Mouse (Mus musculus) stomach, embryonic 15.5 days (tissue): ENCODE measurements around the gene Sult5a1. TPM values are rescaled to one million over a fixed set of nuclear protein-coding genes. Genes with fewer than 3 reads are reported as not detected.
A peak's percentile ranks its signal among the peaks of the same experiment; 100 is the strongest.
"Not testable (repeated sequence)": the region's sequence is repeated elsewhere in the genome, so short reads cannot be mapped to it uniquely, and the experiment has no call there.

Experiments used
- ATAC-seq: fragments of 200-750 bp; cut with Nextera tagmentation; 2 replicates; pipeline ENCODE4 v1.8.0; 2017; ENCODE audit warnings: low read depth, moderate number of reproducible peaks, moderate TSS enrichment; ENCODE audit not compliant: insufficient read depth, low FRiP score
- H3K27ac ChIP-seq: fragments of 300-500 bp; sonication (generic); 2 replicates; pipeline ENCODE4 v1.5.1; 2015; ENCODE audit warnings: mild to moderate bottlenecking, inconsistent platforms
- H3K27me3 ChIP-seq: fragments of 300-500 bp; sonication (generic); replicated peaks from 2 replicates; pipeline ENCODE4 v1.6.1; 2015; ENCODE audit warnings: inconsistent platforms
- H3K36me3 ChIP-seq: fragments of 300-500 bp; sonication (generic); 2 replicates; pipeline ENCODE4 v1.6.1; 2015; ENCODE audit warnings: inconsistent platforms
- H3K4me1 ChIP-seq: fragments of 300-500 bp; sonication (generic); 2 replicates; pipeline ENCODE4 v1.6.1; 2015; ENCODE audit warnings: inconsistent platforms
- H3K4me2 ChIP-seq: fragments of 300-500 bp; sonication (generic); 2 replicates; pipeline ENCODE4 v1.6.1; 2015; ENCODE audit warnings: mild to moderate bottlenecking, inconsistent platforms
- H3K4me3 ChIP-seq: fragments of 300-500 bp; sonication (generic); replicated peaks from 2 replicates; pipeline ENCODE4 v1.5.1; 2015; ENCODE audit warnings: inconsistent platforms
- H3K9ac ChIP-seq: fragments of 300-500 bp; sonication (generic); 2 replicates; pipeline ENCODE4 v1.6.1; 2015; ENCODE audit warnings: inconsistent platforms
- H3K9me3 ChIP-seq: fragments of 300-500 bp; sonication (generic); 2 replicates; pipeline ENCODE4 v1.6.1; 2016; ENCODE audit warnings: inconsistent platforms
- WGBS: fragments of 180-500 bp; shearing (Covaris S2); methylation state at CpG from one replicate; pipeline ENCODE4 v1.1.7; 2015; 5-methylcytosine and 5-hydroxymethylcytosine counted together
- polyA plus RNA-seq: library from polyadenylated mRNA; unstranded; fragments of >200 nt; fragmentation: Nextera tagmentation; extraction: Ambion mirVana; gene quantifications from 2 replicates; pipeline ENCODE4 v1.2.1, GENCODE M21; 2015

Gene Sult5a1
- polyA plus RNA-seq: 14.2 and 15.6 TPM in 2 replicates

DNA sequence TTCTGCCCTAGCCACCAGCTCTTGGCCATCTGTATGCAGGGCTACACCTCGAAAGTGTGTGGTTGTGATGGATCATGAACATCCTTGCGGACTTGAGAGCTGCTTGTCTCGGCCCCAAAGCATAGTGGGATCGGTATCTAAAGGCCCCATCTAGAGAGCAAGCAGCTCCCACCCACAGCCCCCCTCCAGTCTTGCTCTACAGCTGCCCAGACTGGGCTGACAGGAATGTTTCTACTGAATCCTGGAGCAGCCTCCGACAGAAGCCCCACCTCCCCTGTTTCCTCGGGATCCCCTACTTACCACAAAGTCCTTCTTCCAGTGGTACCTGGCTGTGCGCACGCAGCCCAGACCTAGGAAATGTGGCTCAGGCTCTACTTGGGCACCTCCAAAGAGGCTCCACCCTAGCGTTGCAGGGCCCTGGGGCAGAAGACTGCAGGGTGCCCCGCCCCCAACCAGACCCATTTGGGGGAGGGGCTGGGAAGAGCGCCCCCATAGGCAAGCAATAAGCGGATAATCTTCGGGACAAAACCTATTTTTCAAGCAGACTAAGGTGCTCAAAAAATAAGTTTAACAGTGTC, at the start of gene Sult5a1:
Gene Sult5a1, minus strand, starts transcription at position 428 of the 578 bp plus-strand sequence.
- peak within 1 kb of the TSS; percentile 50 for H3K4me2 ChIP-seq
- WGBS: 23% methylated on average over 13 of the region's 13 CpGs
- H3K27ac ChIP-seq: no peak within 1 kb of the TSS
- peak within 1 kb of the TSS; percentile 30 for H3K4me3 ChIP-seq
- H3K4me1 ChIP-seq: peaks cover 15% of the 10 kb centered on the region; the same call in 1 of the 2 replicates
- peak; percentile 37; the same call in 1 of the 2 replicates for ATAC-seq
- no peaks in the 10 kb centered on the region for H3K9me3 ChIP-seq
- no peaks in the 10 kb centered on the region for H3K36me3 ChIP-seq
- no peaks in the 10 kb centered on the region for H3K27me3 ChIP-seq
- H3K9ac ChIP-seq: no peak within 1 kb of the TSS

DNA sequence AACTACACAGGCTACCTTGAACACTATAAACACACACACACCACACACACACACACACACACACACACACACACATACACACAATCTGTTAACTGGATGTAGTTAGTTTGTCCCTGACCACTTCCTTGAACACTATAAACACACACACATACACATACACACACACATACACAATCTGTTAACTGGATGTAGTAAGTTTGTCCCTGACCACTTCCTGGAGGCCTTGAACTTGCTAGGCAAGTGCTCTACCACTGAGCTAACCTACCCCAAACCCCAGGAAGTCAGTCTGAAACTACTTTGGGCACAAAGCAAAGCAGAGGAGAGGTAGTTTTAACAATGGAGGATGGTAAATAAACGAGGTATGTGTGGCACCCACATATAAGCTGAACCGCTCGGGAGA, 45.5 kb upstream of the Sult5a1 start:
- Histone ChIP-seq H3K27ac (no peak overlapping the region), H3K27me3 (no peaks in the 10 kb centered on the region), H3K4me1 (no peaks in the 10 kb centered on the region), H3K4me3 (no peak overlapping the region), H3K36me3 (peaks cover 30% of the 10 kb centered on the region), H3K9me3 (no peaks in the 10 kb centered on the region), H3K9ac (no peak overlapping the region), H3K4me2 (no peak overlapping the region)
- 78% methylated on average over 3 of the region's 3 CpGs for WGBS
- ATAC-seq: no peak

DNA sequence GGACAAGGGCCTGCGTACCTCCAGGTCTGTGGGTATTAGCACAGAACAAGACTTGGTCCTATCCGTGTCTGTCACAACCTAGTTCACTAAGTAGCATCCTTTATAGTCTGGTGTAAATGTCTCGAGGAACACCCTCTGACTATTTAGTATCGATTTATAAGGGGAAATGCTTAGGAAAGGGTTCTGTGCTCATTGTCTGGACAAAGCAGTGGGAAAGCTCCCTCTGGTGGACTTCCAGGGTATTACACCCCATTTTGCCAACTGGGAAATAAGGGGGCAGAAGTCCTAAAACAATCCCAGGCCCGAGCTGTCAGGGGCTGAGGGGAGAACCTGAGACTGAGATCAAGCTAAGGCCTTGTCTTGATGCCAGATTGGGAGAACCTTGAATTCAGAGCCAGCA, 44.2 kb upstream of the Sult5a1 start:
- no peaks in the 10 kb centered on the region for H3K27me3 ChIP-seq
- H3K27ac ChIP-seq: no peak overlapping the region
- ATAC-seq: no peak
- WGBS: 25% methylated on average over 5 of the region's 5 CpGs
- no peak overlapping the region for H3K4me3 ChIP-seq
- no peaks in the 10 kb centered on the region for H3K9me3 ChIP-seq
- peaks cover 18% of the 10 kb centered on the region for H3K36me3 ChIP-seq
- no peaks in the 10 kb centered on the region for H3K4me1 ChIP-seq
- no peak overlapping the region for H3K4me2 ChIP-seq
- H3K9ac ChIP-seq: no peak overlapping the region

DNA sequence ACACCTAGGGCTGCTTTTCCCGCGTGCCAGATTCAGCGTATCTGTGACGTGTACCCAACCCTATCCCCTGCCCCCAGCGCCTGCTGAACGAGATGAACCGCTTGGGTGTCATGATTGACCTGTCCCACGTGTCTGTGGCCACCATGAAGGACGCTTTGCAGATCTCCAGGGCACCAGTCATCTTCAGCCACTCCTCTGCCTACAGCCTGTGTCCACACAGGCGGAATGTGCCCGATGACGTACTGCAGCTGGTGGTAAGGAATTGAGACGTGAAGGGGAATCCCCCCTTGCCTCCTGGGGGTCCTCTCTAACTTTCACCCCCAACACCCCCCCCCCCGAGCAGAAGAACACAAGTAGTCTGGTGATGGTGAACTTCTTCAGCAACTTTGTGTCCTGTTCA, 41.7 kb upstream of the Sult5a1 start:
- Histone ChIP-seq H3K4me1 (no peaks in the 10 kb centered on the region), H3K27ac (no peak overlapping the region), H3K27me3 (no peaks in the 10 kb centered on the region), H3K4me3 (no peak overlapping the region), H3K4me2 (no peak overlapping the region), H3K9me3 (no peaks in the 10 kb centered on the region), H3K36me3 (no peaks in the 10 kb centered on the region), H3K9ac (no peak overlapping the region)
- no peak for ATAC-seq
- 55% methylated on average over 14 of the region's 14 CpGs for WGBS

DNA sequence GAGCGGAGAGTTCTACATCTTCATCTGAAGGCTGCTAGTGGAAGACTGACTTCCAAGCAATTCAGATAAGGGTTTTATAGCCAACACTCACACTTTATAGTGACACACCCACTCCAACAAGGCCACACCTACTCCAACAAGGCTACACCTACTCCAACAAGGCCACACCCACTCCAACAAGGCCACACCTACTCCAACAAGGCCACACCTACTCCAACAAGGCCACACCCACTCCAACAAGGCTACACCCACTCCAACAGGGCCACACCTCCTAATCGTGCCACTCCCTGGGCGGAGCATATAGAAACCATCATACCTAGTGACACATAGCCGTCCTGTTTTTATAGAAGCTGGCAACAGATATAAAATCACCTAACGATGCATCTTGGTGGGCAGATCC, 38.9 kb upstream of the Sult5a1 start:
- not testable (repeated sequence) for H3K27ac ChIP-seq, ATAC-seq, H3K9ac ChIP-seq, H3K4me2 ChIP-seq, H3K4me3 ChIP-seq, H3K9me3 ChIP-seq, H3K4me1 ChIP-seq, H3K27me3 ChIP-seq, H3K36me3 ChIP-seq
- WGBS: 74% methylated on average over 5 of the region's 5 CpGs

DNA sequence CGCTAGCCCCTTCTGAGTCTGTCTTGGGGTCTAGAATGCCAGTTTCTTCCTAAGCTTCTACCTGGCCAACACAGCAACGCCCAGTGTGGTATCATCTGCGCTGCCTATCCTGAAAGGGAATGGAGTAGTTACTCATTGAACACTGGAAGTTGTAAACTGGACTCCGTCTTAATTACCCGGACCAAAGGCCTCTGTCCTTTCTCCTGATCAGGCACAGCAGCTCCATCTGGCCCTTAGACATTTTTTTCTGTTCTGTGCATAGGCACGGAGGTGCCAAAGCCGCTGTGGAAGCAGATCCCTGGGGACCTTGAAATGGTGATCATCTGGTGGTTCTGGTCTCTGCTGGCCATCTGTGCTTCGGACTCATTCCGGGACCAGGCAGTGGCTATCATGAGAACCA, 35.7 kb upstream of the Sult5a1 start:
- Histone ChIP-seq H3K9ac (no peak overlapping the region), H3K4me2 (no peak overlapping the region), H3K4me1 (peaks cover 13% of the 10 kb centered on the region; the same call in 1 of the 2 replicates), H3K27ac (no peak overlapping the region), H3K27me3 (no peaks in the 10 kb centered on the region), H3K4me3 (no peak overlapping the region), H3K36me3 (no peaks in the 10 kb centered on the region), H3K9me3 (no peaks in the 10 kb centered on the region)
- WGBS: 90% methylated on average over 9 of the region's 9 CpGs
- ATAC-seq: no peak

DNA sequence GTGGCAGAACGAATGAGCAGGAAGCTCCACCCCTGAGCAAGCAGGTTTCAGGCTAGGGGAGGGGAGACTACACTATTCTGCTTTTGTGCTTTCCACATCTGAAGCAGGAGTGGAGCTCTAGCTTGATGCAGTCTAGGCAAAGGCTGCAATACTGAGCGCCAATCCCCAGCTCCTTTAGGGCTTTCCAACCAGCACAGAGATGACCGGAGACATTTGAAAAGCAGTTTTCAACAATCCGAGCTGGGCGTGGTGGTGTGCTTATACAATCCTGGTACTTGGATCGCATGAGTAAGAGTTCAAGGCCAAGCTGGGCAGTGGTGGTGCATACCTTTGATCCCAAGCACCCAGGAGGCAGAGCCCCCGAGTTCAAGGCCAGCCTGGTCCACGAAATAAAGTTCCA, 33.8 kb upstream of the Sult5a1 start:
- Histone ChIP-seq H3K9me3 (no peaks in the 10 kb centered on the region), H3K27ac (no peak overlapping the region), H3K4me1 (peaks cover 13% of the 10 kb centered on the region; the same call in 1 of the 2 replicates), H3K27me3 (no peaks in the 10 kb centered on the region), H3K9ac (no peak overlapping the region), H3K36me3 (no peaks in the 10 kb centered on the region), H3K4me3 (no peak overlapping the region), H3K4me2 (no peak overlapping the region)
- ATAC-seq: no peak
- WGBS: 46% methylated on average over 8 of the region's 8 CpGs

DNA sequence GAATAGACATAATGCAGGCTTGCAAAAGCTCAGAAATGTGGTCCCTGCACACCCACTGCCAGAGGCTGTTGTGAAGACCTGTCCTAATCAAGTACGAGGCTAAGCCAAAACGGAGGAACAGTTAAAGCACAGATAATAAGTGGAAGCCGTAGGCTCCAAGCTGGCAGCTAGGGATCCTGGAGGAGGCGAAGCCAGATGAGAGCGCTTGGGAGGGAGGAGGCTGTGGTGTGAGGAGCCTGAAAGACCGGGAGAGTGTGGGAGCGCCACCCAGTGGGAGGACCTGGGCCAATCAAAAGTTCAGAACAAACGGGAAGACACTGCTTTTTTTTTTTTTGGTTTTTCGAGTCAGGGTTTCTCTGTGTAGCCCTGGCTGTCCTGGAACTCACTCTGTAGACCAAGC, 32.6 kb upstream of the Sult5a1 start:
- H3K36me3 ChIP-seq: no peaks in the 10 kb centered on the region
- H3K4me2 ChIP-seq: peak overlapping the region; percentile 17
- H3K27me3 ChIP-seq: no peaks in the 10 kb centered on the region
- no peak overlapping the region for H3K27ac ChIP-seq
- no peak overlapping the region for H3K9ac ChIP-seq
- peaks cover 15% of the 10 kb centered on the region; the same call in 1 of the 2 replicates for H3K4me1 ChIP-seq
- WGBS: 3% methylated on average over 9 of the region's 9 CpGs
- H3K4me3 ChIP-seq: no peak overlapping the region
- no peaks in the 10 kb centered on the region for H3K9me3 ChIP-seq
- peak; percentile 50; the same call in 1 of the 2 replicates for ATAC-seq

DNA sequence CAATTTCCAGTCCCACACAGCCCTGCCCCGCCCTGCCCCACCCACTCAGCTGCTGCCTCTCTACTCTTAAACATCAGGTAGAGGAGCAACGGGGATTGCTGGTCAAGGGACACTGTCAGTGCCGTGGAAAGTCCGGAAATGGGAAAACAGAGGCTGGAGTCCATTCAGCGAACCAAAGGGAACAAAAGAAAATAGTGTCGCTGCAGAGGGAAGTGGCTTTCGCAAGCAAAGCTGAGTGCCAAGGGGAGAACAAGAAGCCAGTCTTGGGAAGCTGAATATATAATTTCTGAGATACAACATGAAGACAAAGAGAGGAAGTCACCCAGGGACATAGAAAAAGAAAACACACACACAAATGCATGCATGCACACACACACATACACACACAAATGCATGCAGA, 30.7 kb upstream of the Sult5a1 start:
- no peak for ATAC-seq
- Histone ChIP-seq H3K27ac (no peak overlapping the region), H3K36me3 (no peaks in the 10 kb centered on the region), H3K4me1 (peaks cover 19% of the 10 kb centered on the region; the same call in 1 of the 2 replicates), H3K27me3 (no peaks in the 10 kb centered on the region), H3K9ac (no peak overlapping the region), H3K9me3 (no peaks in the 10 kb centered on the region), H3K4me3 (no peak overlapping the region), H3K4me2 (no peak overlapping the region)
- WGBS: 64% methylated on average over 7 of the region's 7 CpGs

DNA sequence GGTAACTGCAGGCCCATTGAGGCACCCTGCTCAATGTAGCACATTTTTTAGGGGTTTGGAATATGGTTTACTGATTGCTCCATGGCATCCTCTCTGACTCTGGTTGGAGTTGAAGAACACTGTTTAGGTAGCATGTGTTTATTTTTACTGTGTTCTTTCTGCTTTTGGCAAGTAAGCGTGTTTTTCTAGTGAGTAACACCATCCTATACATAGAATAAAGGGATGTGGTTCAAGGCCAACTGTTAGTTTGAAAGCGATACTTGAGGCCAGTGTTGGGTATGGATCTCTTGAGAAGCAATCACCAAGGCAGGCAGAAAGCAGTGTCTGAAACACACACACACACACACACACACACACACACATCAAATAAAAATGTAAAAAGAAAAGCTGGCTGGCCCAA, 29.9 kb upstream of the Sult5a1 start:
- no peak overlapping the region for H3K4me2 ChIP-seq
- no peaks in the 10 kb centered on the region for H3K36me3 ChIP-seq
- no peak overlapping the region for H3K4me3 ChIP-seq
- peaks cover 19% of the 10 kb centered on the region; the same call in 1 of the 2 replicates for H3K4me1 ChIP-seq
- ATAC-seq: no peak
- H3K9me3 ChIP-seq: no peaks in the 10 kb centered on the region
- WGBS: 82% methylated on average over 2 of the region's 2 CpGs
- no peak overlapping the region for H3K9ac ChIP-seq
- no peaks in the 10 kb centered on the region for H3K27me3 ChIP-seq
- H3K27ac ChIP-seq: no peak overlapping the region

DNA sequence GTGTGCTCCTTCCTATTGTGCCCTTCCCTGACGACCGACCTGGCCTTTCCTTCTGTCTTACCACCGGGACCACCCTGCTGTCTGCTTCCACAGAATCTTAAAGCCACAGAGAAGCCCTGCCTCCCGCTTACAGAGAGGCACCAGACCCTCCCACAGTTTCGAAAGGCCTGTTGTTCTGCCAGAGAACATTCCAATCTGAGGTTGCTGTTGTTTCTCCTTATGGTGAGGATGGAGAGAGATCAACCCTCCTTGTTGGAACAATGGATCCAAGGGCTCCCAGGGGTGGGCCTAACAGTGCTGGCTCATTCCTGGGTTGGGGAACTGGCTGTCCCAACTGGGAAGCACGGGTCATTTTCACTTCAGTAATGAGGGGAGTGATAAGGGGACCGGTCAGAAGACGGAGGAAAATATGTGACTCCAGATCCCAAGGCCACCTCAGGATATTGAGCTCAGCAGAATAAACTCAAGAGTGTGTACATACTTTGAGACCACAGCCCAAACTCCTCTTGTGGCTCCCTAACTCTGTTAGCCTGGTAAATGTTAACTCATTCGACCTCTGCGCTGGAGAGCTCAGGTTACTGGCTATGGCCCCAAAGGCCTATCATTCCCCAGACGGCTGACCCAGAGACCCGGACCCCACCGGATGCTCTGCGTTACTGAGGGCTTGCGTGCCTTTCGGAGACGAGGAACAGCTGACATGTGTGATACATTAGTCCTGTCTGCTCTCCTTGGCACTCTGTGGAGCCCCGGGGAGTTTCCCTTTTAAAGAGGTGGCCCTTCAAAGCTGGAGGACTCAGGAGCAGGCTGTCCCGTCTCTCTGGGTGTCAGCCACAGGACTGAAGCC, 27.7 kb upstream of the Sult5a1 start, which contains the start of gene Dpep1:
Gene Dpep1, plus strand, starts transcription at position 677 of the 844 bp plus-strand sequence.
- Histone ChIP-seq H3K36me3 (no peaks in the 10 kb centered on the region), H3K4me1 (peaks cover 14% of the 10 kb centered on the region; the same call in 1 of the 2 replicates), H3K27me3 (no peaks in the 10 kb centered on the region), H3K27ac (peak within 1 kb of the TSS; percentile 68), H3K9ac (no peak within 1 kb of the TSS), H3K4me3 (no peak within 1 kb of the TSS), H3K9me3 (no peaks in the 10 kb centered on the region), H3K4me2 (no peak within 1 kb of the TSS)
- WGBS: 21% methylated on average over 19 of the region's 19 CpGs
- ATAC-seq: no peak

DNA sequence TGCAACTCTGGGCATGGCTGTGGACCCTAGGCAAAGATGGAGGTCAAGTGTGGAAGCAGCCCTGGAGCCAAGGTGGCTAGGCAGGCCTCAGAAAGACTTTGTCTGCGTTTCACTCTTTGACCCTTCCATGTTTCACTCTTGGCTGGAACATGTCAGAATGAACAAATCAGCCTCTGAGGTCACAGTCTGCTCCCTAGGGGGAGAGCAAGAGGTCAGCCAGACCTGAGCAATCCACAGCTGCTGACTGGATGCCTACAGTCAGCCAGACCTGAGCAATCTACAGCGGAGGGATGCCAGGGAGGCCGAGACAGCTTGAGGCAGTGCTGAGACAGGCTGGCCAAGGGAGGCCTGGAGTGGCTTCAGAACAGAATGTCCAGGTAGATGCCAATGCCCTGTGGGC, 23.3 kb upstream of the Sult5a1 start:
- Histone ChIP-seq H3K27ac (no peak overlapping the region), H3K36me3 (no peaks in the 10 kb centered on the region), H3K9me3 (no peaks in the 10 kb centered on the region), H3K4me1 (0 out of 2 replicates have a peak, but pooled peaks cover 6% of the 10 kb centered on the region), H3K9ac (no peak overlapping the region), H3K27me3 (no peaks in the 10 kb centered on the region), H3K4me2 (no peak overlapping the region), H3K4me3 (no peak overlapping the region)
- no peak for ATAC-seq
- 55% methylated on average over 3 of the region's 3 CpGs for WGBS
